Mouse (Mus musculus) embryonic fibroblast, embryonic 13.5 days (primary cell): ENCODE results near the gene Prok2. TPM values are rescaled to one million over a fixed set of nuclear protein-coding genes. Genes with fewer than 3 reads are reported as not detected.
A peak's percentile ranks its signal among the peaks of the same experiment; 100 is the strongest.

Experiments
- H3K27ac ChIP-seq: 2 replicates; pipeline ENCODE4 v1.5.1; 2012; ENCODE audit warnings: low read length, control low read depth, inconsistent platforms; ENCODE audit not compliant: insufficient read depth
- H3K4me1 ChIP-seq: 2 replicates; pipeline ENCODE4 v1.6.1; 2011; ENCODE audit warnings: low read length; ENCODE audit not compliant: control insufficient read depth, insufficient read depth
- H3K4me3 ChIP-seq: 2 replicates; pipeline ENCODE4 v1.5.1; 2011; ENCODE audit warnings: mild to moderate bottlenecking, control low read depth, low read length; ENCODE audit not compliant: insufficient read depth
- CTCF ChIP-seq: IDR thresholded peaks from 2 replicates; pipeline ENCODE4 v1.5.1; 2011; ENCODE audit warnings: mild to moderate bottlenecking, control low read depth, low read length, moderate library complexity, borderline replicate concordance; ENCODE audit not compliant: insufficient read depth
- POLR2A ChIP-seq: IDR thresholded peaks from 2 replicates; pipeline ENCODE4 v1.6.1; 2011; ENCODE audit warnings: low read depth, mild to moderate bottlenecking, control low read depth, low read length, moderate library complexity
- polyA plus RNA-seq: library from polyadenylated mRNA; stranded (reverse); fragments of >200 nt; gene quantifications from 2 replicates; pipeline ENCODE4 v1.2.4, GENCODE M21; 2011; ENCODE audit warnings: low read depth; ENCODE audit not compliant: missing spikeins, insufficient read length

The Prok2 gene
- not detected in 2 replicates for polyA plus RNA-seq

DNA sequence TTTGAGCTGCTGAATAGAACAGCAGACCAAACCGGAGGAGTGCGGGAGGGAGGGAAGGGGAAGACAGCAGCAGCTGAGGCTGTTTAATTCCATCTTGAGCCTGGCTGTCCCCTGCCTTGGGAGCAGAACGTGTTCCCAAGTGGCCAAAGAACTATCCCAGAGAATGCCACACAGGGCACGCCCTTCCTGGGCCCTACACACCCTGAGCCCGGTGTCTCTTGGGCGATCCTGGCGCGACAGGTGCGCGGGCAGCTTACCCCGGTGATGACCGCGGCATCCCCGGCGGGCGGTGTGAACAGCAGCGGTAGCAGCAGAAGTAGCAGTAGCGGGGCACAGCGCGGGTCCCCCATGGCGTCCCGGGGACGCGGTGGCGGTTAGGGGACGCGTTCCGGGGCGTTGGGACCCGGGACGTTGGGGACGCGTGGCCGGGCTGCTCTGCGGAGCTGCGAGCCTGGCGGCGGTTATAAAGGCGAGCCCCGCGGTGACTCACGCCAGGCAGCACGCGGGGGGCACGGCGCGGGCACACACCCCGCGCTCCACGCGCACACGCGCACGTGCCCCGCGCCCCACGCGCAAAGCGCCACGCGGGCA is at the start of gene Prok2:
TSS of gene Prok2 (minus strand) at position 422 of the 591 bp plus-strand sequence.
- TF ChIP-seq CTCF, result no peak
- no peak for TF ChIP-seq POLR2A
- H3K4me3 ChIP-seq, result peak within 1 kb of the TSS; percentile 16
- no peaks in the 10 kb centered on the region for H3K4me1 ChIP-seq
- no peak within 1 kb of the TSS for H3K27ac ChIP-seq

DNA sequence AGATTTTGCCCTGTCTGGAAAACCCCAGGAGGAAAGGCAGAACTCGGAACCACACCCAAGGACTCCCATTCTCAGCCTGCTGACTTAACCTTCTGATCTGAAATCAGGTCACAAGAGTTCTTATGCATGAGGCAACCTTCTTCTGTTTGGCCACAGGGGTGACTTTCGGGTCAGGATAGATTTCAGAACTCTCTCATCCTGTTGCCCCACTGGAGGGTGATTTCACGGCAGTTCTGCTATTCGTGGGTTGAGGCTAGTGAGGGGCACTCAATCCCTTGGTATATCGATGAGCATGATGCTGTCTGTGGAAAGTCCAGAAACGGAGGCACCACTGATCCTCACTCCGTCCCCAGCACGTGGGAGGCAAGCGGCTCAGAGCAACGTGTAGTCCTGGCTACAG is 48.5 kb upstream of the Prok2 start:
- no peak for TF ChIP-seq CTCF
- TF ChIP-seq POLR2A, result no peak
- no peaks in the 10 kb centered on the region for H3K4me1 ChIP-seq
- H3K4me3 ChIP-seq, result no peak overlapping the region
- H3K27ac ChIP-seq, result no peak overlapping the region

DNA sequence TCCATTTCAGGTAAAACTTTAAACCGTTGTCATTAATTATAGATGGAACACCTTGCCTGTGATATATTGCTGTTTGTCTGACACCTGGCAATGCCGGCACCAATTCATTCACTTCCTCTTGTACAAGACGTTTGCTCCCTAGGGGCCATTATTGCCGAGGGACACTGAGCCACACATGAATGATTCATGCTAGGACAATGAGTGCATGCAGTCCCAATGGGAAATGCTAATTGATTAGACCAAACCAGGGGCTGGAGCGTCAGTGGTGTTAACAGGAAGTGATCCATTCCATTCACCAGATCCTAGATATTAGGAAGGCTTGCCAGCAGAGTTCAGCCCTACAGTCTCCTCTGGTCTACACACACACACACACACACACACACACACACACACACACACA is 42.3 kb upstream of the Prok2 start:
- no peak for TF ChIP-seq POLR2A
- no peak for TF ChIP-seq CTCF
- H3K4me3 ChIP-seq, result no peak overlapping the region

GRCm38 (mm10) chr6:99764916-99765315 is 38.7 kb upstream of the Prok2 start:
- H3K27ac ChIP-seq, result no peak overlapping the region
- TF ChIP-seq POLR2A (no peak), CTCF (no peak)

More for the DNA sequence above, 42.3 kb upstream of the Prok2 start:
- Histone ChIP-seq H3K4me1 (peaks cover 4% of the 10 kb centered on the region; the same call in 1 of the 2 replicates), H3K27ac (no peak overlapping the region)

DNA sequence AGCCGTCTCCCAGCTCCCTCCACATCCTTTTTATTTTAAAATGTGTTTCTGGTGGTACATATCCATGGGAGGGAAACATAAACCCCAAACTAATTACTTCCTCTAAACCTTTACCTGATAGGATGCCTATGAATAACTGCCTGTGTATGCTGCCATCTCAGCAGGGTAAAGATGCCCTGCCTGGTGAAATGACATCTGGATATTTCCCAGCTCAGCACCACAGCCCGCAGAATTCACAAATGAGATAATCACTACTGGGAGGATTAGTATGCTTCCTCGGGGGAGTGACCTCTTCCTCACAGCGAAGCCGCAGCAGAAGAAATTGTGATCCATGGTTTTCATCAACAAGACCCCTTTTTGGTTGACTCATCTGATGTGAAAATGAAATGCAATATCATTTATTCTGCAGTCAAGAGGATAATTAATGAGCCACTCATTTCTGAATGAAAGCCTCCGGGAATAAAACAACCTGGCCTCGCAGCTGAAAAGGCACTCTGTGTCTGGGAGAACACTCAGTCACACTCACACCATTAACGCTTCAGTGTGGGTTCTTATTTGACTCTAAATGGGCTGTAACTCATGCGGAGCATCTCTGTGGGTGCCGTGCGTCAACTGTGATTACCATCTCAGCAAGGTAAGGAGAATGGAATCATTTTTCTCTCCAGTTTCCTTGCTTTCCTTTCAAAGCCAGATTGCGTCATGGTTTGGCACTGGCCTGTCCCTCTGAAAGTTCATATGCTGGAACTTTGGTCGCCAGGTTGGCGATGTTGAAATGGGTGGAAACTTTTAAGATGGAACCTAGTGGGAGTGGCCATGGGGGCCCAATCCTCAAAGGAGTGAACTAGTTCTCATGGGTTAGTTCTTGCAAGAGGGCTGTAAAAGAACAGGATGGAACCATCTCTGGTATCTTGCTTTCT is 36.1 kb upstream of the Prok2 start:
- H3K27ac ChIP-seq, result no peak overlapping the region
- TF ChIP-seq POLR2A (no peak), CTCF (no peak)
- peaks cover 4% of the 10 kb centered on the region; the same call in 1 of the 2 replicates for H3K4me1 ChIP-seq
- no peak overlapping the region for H3K4me3 ChIP-seq

More at GRCm38 (mm10) chr6:99764916-99765315, 38.7 kb upstream of the Prok2 start:
- H3K4me3 ChIP-seq, result no peak overlapping the region
- peaks cover 4% of the 10 kb centered on the region; the same call in 1 of the 2 replicates for H3K4me1 ChIP-seq

DNA sequence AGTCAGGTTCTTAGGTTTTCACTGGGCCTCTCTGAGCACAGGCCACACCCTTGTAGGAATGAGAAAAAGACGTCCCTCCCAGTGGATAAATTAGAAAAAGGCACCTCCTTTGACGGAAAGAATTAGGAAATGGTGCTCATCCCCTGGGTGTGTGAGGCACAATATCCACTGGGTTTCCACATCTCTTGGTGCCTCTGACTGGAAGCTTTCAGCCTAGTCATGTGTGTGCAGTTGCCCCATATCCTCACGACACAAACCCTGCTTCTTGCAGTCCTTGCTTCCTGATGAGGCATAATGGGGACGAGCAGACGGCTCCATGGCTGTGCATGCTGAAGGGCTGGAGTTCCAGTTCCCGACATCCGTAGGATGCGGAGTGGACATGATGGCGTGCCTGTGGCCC is 29.9 kb upstream of the Prok2 start:
- no peaks in the 10 kb centered on the region for H3K4me1 ChIP-seq
- no peak overlapping the region for H3K4me3 ChIP-seq
- TF ChIP-seq POLR2A, result no peak
- TF ChIP-seq CTCF, result no peak
- no peak overlapping the region for H3K27ac ChIP-seq

DNA sequence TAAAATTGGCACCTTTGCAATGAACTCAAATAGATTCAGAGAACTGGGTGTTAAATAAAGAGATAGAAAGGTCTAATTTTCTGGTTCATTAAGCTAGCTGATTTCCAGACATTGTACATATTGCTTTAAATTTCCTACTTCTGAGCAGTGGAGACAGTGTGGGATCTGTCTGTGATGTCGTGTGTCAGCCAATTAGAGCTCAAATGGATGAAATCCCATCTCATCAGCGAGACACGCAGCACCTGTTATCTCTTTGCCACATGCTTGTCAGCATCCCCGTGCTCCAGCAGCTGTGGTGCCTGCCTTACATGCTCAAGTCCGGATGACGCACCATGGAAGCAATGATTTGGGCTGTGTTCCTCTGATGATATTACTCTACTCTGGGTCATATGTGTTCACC is 25.1 kb upstream of the Prok2 start:
- TF ChIP-seq POLR2A (no peak), CTCF (no peak)
- Histone ChIP-seq H3K4me3 (no peak overlapping the region), H3K27ac (no peak overlapping the region), H3K4me1 (no peaks in the 10 kb centered on the region)

DNA sequence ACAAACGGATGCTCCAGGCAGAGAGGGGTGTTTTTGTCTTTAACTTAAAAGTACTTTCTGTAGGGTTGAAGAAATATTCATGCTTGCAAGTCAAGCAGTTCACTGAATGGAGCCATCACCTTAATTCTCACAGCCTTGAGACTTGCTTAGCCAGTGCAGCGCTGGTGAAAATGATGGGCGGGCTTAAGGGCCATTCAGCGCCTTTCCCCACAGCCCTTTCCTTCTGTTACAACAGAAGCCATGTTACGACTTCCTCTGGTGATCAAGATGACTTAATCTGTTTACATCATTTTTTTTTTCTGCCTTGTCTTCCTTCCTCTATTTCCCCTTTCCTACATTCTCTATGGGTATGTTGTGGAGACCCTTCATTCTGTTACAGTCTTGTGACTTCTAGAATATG is 20.1 kb upstream of the Prok2 start:
- TF ChIP-seq POLR2A, result no peak
- TF ChIP-seq CTCF, result no peak
- no peak overlapping the region for H3K27ac ChIP-seq
- no peak overlapping the region for H3K4me3 ChIP-seq
- no peaks in the 10 kb centered on the region for H3K4me1 ChIP-seq

- H3K4me3 ChIP-seq, result no peak overlapping the region
- no peaks in the 10 kb centered on the region for H3K4me1 ChIP-seq
- H3K27ac ChIP-seq, result no peak overlapping the region
- TF ChIP-seq POLR2A (no peak), CTCF (no peak)
Observed at GRCm38 (mm10) chr6:99742866-99743265, 16.7 kb upstream of the Prok2 start.

GRCm38 (mm10) chr6:99734666-99735065 is 8.5 kb upstream of the Prok2 start:
- H3K4me3 ChIP-seq, result no peak overlapping the region
- H3K27ac ChIP-seq, result no peak overlapping the region
- no peak for TF ChIP-seq CTCF
- no peak for TF ChIP-seq POLR2A
- no peaks in the 10 kb centered on the region for H3K4me1 ChIP-seq
